Mouse (Mus musculus): ENCODE measurements around the gene Gm43638. TPM values are rescaled to one million over a fixed set of nuclear protein-coding genes. Genes with fewer than 3 reads are reported as not detected.

Gene Gm43638
- polyA plus RNA-seq (2012; rRNA removed) = not detected in 2 replicates

GRCm38 (mm10) chr5:87486706-87487105 lies at the start of gene Gm43638:
TSS of gene Gm43638 (minus strand) at chr5:87486806.

GRCm38 (mm10) chr5:87490771-87491170 lies 4.2 kb upstream of the Gm43638 start, which contains the start of gene Ugt2a1:
TSS of gene Ugt2a1 (minus strand) at chr5:87490871.

GRCm38 (mm10) chr5:87482160-87482559 lies 4.4 kb downstream of the Gm43638 start, which contains the start of gene Ugt2a2:
TSS of gene Ugt2a2 (minus strand) at chr5:87482260.

GRCm38 (mm10) chr5:87424041-87424440 lies 62.6 kb downstream of the Gm43638 start, which contains the start of gene Ugt2b38:
TSS of gene Ugt2b38 (minus strand) at chr5:87424203.

Other genes with a start within 250 kb of the Gm43638 start
- 0.03 TPM in 1 of 2 replicates, not detected in the other for gene Ugt2b37, start 232.0 kb downstream of the Gm43638 start, polyA plus RNA-seq (2012; rRNA removed)
- not detected in 2 replicates for gene Ugt2a3, start 149.6 kb downstream of the Gm43638 start, polyA plus RNA-seq (2012; rRNA removed)
- gene Ugt2b38, start 62.6 kb downstream of the Gm43638 start, polyA plus RNA-seq (2012; rRNA removed) = not detected in 2 replicates
- not detected in 2 replicates for gene Ugt2a2, start 4.5 kb downstream of the Gm43638 start, polyA plus RNA-seq (2012; rRNA removed)
- gene Ugt2a1, start 4.1 kb upstream of the Gm43638 start, polyA plus RNA-seq (2012; rRNA removed) = 0.05 and 0.18 TPM in 2 replicates
- not detected in 2 replicates for gene Sult1b1, start 51.4 kb upstream of the Gm43638 start, polyA plus RNA-seq (2012; rRNA removed)
- not detected in 2 replicates for gene Sult1d1, start 82.2 kb upstream of the Gm43638 start, polyA plus RNA-seq (2012; rRNA removed)
- gene Sult1e1, start 104.8 kb upstream of the Gm43638 start, polyA plus RNA-seq (2012; rRNA removed) = not detected in 2 replicates
- 0.08 and 0.10 TPM in 2 replicates for gene Csn1s1, start 179.4 kb upstream of the Gm43638 start, polyA plus RNA-seq (2012; rRNA removed)
- not detected in 2 replicates for gene Csn2, start 212.8 kb upstream of the Gm43638 start, polyA plus RNA-seq (2012; rRNA removed)